In genomic region chr6:113283500-113283899, GRCm38 (mm10) we compare ENCODE assay signal across 11 mouse cellular contexts. TPM values are rescaled to one million over a fixed set of nuclear protein-coding genes. Genes with fewer than 3 reads are reported as not detected.
A peak's percentile ranks its signal among the peaks of the same experiment; 100 is the strongest.
DNase-seq lines count a peak whose midpoint lies in the region; ATAC-seq and TF ChIP-seq lines count a peak whose summit lies in the region.
"Had no signal": no experiment of that assay in that cellular context is flagged by ENCODE, and none has a peak within 500 bp of the region (broad histone marks: within the 10 kb centered on the region; RNA-seq: fewer than 3 reads in every experiment).

No protein-coding gene starts in this region.

- H3K4me2 ChIP-seq in kidney, embryonic 14.5 days (replicated peaks; ENCODE audit: low read depth, low read length): peak overlapping the region; percentile 22; the same call in 1 of the 2 replicates
- no peak overlapping the region for H3K4me2 ChIP-seq in limb, embryonic 11.5 days (ENCODE audit: low read depth, severe bottlenecking)

- H3K27ac ChIP-seq in kidney, embryonic 14.5 days (ENCODE audit: low read depth, low read length): no peak overlapping the region
- no peak overlapping the region for H3K27ac ChIP-seq in ES-E14 (ENCODE audit: insufficient read depth, low read depth, low read length, poor library complexity, severe bottlenecking)
- H3K27ac ChIP-seq in limb, embryonic 11.5 days (replicated peaks; ENCODE audit: low read depth, low read length): no peak overlapping the region
- H3K27ac ChIP-seq: heart, adult 2 months had no signal

- ATAC-seq in kidney, embryonic 14.5 days (ENCODE audit: low FRiP score, low TSS enrichment): peak; percentile 33; the same call in 1 of the 2 replicates
- ATAC-seq in limb, embryonic 11.5 days (ENCODE audit: insufficient number of reproducible peaks, low FRiP score, low TSS enrichment, low read depth): 0 out of 2 replicates have a peak, but pooled peaks have one; percentile 19

- no peak for DNase-seq in kidney, postnatal 14 days
- peak; percentile 95 for DNase-seq in ES-E14 (ENCODE audit: low read depth, low spot score)
- DNase-seq in cerebellum, postnatal 36 days: peak; percentile 31 to 38
- no peak for DNase-seq in limb, embryonic 11.5 days (ENCODE audit: low spot score)
- DNase-seq in adrenal gland, adult 18-20 months (ENCODE audit: low spot score in 2 of 2): no peak
- DNase-seq in gastrocnemius, postnatal 4 days (ENCODE audit: low spot score in 2 of 2): no peak
- no peak for DNase-seq in left cerebral cortex, adult 8-10 months (ENCODE audit: low spot score in 2 of 2)
- DNase-seq: heart, adult 2 months; layer of hippocampus, postnatal 36 days had no signal

- H3K36me3 ChIP-seq in kidney, embryonic 14.5 days (ENCODE audit: control insufficient read depth, insufficient read depth, low read length): no peaks in the 10 kb centered on the region
- H3K36me3 ChIP-seq in ES-E14 (ENCODE audit: control insufficient read depth, insufficient read depth, low read length, poor library complexity, severe bottlenecking): no peaks in the 10 kb centered on the region
- H3K36me3 ChIP-seq in limb, embryonic 11.5 days (ENCODE audit: control insufficient read depth, insufficient read depth, low read length): peaks cover 3% of the 10 kb centered on the region; the same call in 1 of the 2 replicates

- peaks cover 32% of the 10 kb centered on the region for H3K27me3 ChIP-seq in kidney, embryonic 14.5 days (ENCODE audit: control insufficient read depth, insufficient read depth, low read length)
- H3K27me3 ChIP-seq in limb, embryonic 11.5 days (ENCODE audit: control insufficient read depth, insufficient read depth, low read length): peaks cover 35% of the 10 kb centered on the region

- peak overlapping the region; percentile 10; the same call in 1 of the 2 replicates for H3K4me3 ChIP-seq in kidney, embryonic 14.5 days (ENCODE audit: low read length)
- peak overlapping the region; percentile 48 to 59 for H3K4me3 ChIP-seq in ES-E14 (ENCODE audit: insufficient read depth in 1 of 2, low read depth in 1 of 2, low read length in 2 of 2, poor library complexity in 1 of 2, severe bottlenecking in 1 of 2)
- H3K4me3 ChIP-seq in limb, embryonic 11.5 days (ENCODE audit: low read depth, low read length): no peak overlapping the region
- H3K4me3 ChIP-seq: heart, adult 2 months; myocyte had no signal

- H3K4me1 ChIP-seq in kidney, embryonic 14.5 days (ENCODE audit: control insufficient read depth, insufficient read depth, low read length): peaks cover 11% of the 10 kb centered on the region; the same call in 1 of the 2 replicates
- H3K4me1 ChIP-seq in ES-E14 (ENCODE audit: control insufficient read depth in 2 of 2, insufficient read depth in 2 of 2, low read length in 2 of 2, poor library complexity in 1 of 2): peaks cover 0 to 13% of the 10 kb centered on the region in 2 experiments; a peak in 1 of 4 replicates
- peaks cover 3% of the 10 kb centered on the region; the same call in 1 of the 2 replicates for H3K4me1 ChIP-seq in limb, embryonic 11.5 days (ENCODE audit: control insufficient read depth, insufficient read depth, low read length)

- WGBS in kidney, embryonic 14.5 days: 7% methylated on average over 6 of the region's 6 CpGs
- WGBS in limb, embryonic 11.5 days: 13% methylated on average over 6 of the region's 6 CpGs

- no peak overlapping the region for H3K9ac ChIP-seq in kidney, embryonic 14.5 days (ENCODE audit: low read depth, low read length)
- peak overlapping the region; percentile 3; the same call in 1 of the 2 replicates for H3K9ac ChIP-seq in ES-E14 (ENCODE audit: insufficient read depth, low read depth, low read length, poor library complexity, severe bottlenecking)
- no peak overlapping the region for H3K9ac ChIP-seq in limb, embryonic 11.5 days (ENCODE audit: low read length)

- in situ Hi-C loops in ES-E14 (cut with MboI; ENCODE audit: low sequenced_read_pairs in 2 of 2, unreplicated experiment in 2 of 2): no loop called here

- H3K9me3 ChIP-seq in kidney, embryonic 14.5 days (ENCODE audit: control insufficient read depth, low read length): no peaks in the 10 kb centered on the region
- no peaks in the 10 kb centered on the region for H3K9me3 ChIP-seq in ES-E14 (ENCODE audit: control insufficient read depth, insufficient read depth, low read depth, low read length)
- no peaks in the 10 kb centered on the region for H3K9me3 ChIP-seq in limb, embryonic 11.5 days (ENCODE audit: control insufficient read depth, low read length)

TF ChIP-seq in ES-E14, 5 proteins besides CTCF, POLR2A, EP300 and RAD21:
- TF ChIP-seq ZNF384 (IDR thresholded peaks at IDR 0.05; ENCODE audit: low read depth, low read length) (no peak), MAFK (IDR thresholded peaks at IDR 0.05; ENCODE audit: insufficient read depth, low read depth, low read length) (no peak), HCFC1 (IDR thresholded peaks at IDR 0.05; ENCODE audit: borderline replicate concordance, insufficient read depth, low read length) (no peak), CHD2 (IDR thresholded peaks at IDR 0.05; ENCODE audit: low read depth, low read length) (no peak), ZC3H11A (IDR thresholded peaks at IDR 0.05; ENCODE audit: borderline replicate concordance, low read depth, low read length) (no peak)
TF ChIP-seq in ES-E14: peak in this region for 0.

RNA-seq across cellular contexts. Expression of gene Cpne9, which starts 1.4 kb away (rescaled TPM):
- polyA plus RNA-seq in kidney, embryonic 14.5 days (2014; fragmentation: Nextera tagmentation; extraction: Ambion mirVana): 0.23 TPM in 1 of 2 replicates, not detected in the other
- 1.7 and 2.9 TPM in 2 replicates for total RNA-seq in ES-E14 (2012; rRNA removed)
- 0.11 TPM in 1 of 2 replicates, not detected in the other for polyA plus RNA-seq in limb, embryonic 11.5 days (2014; fragmentation: Nextera tagmentation; extraction: Ambion mirVana)
- 1 to 10 TPM; 2.8 to 4.4 TPM for total RNA-seq in adrenal gland, adult 18-20 months (2021)
- under 1 TPM in 1 of 2 experiments, not detected in 1; 0.36 TPM for total RNA-seq in gastrocnemius, postnatal 4 days (2021)
- 10 to 100 TPM; 66.7 to 78.5 (median 72.0) TPM for total RNA-seq in left cerebral cortex, adult 8-10 months (2022)

RNA-seq across cellular contexts. Expression of gene Brpf1, which starts 23.4 kb away (rescaled TPM):
- 18.2 and 27.2 TPM in 2 replicates for polyA plus RNA-seq in kidney, embryonic 14.5 days (2014; fragmentation: Nextera tagmentation; extraction: Ambion mirVana)
- total RNA-seq in ES-E14 (2012; rRNA removed): 38.8 and 43.1 TPM in 2 replicates
- polyA plus RNA-seq in limb, embryonic 11.5 days (2014; fragmentation: Nextera tagmentation; extraction: Ambion mirVana): 26.4 and 29.2 TPM in 2 replicates
- total RNA-seq in adrenal gland, adult 18-20 months (2021): 10 to 100 TPM; 25.4 to 26.4 TPM
- 10 to 100 TPM; 20.9 to 25.5 TPM for total RNA-seq in gastrocnemius, postnatal 4 days (2021)
- total RNA-seq in left cerebral cortex, adult 8-10 months (2022): 10 to 100 TPM; 30.0 to 32.9 (median 31.5) TPM

RNA-seq across cellular contexts. Expression of gene Ogg1, which starts 43.3 kb away (rescaled TPM):
- polyA plus RNA-seq in kidney, embryonic 14.5 days (2014; fragmentation: Nextera tagmentation; extraction: Ambion mirVana): 17.3 and 18.4 TPM in 2 replicates
- 11.9 and 13.0 TPM in 2 replicates for total RNA-seq in ES-E14 (2012; rRNA removed)
- 15.1 and 16.2 TPM in 2 replicates for polyA plus RNA-seq in limb, embryonic 11.5 days (2014; fragmentation: Nextera tagmentation; extraction: Ambion mirVana)
- 10 to 100 TPM in 1 of 2 experiments, 1 to 10 TPM in 1; 10.0 to 10.3 TPM for total RNA-seq in adrenal gland, adult 18-20 months (2021)
- 10 to 100 TPM in 1 of 2 experiments, 1 to 10 TPM in 1; 7.8 to 10.1 TPM for total RNA-seq in gastrocnemius, postnatal 4 days (2021)
- total RNA-seq in left cerebral cortex, adult 8-10 months (2022): 1 to 10 TPM; 7.5 to 9.3 (median 8.4) TPM

RNA-seq across cellular contexts. Expression of gene Mtmr14, which starts 45.9 kb away (rescaled TPM):
- 28.4 and 41.0 TPM in 2 replicates for polyA plus RNA-seq in kidney, embryonic 14.5 days (2014; fragmentation: Nextera tagmentation; extraction: Ambion mirVana)
- 42.4 and 44.8 TPM in 2 replicates for total RNA-seq in ES-E14 (2012; rRNA removed)
- 41.8 and 47.2 TPM in 2 replicates for polyA plus RNA-seq in limb, embryonic 11.5 days (2014; fragmentation: Nextera tagmentation; extraction: Ambion mirVana)
- 10 to 100 TPM; 18.2 to 18.4 TPM for total RNA-seq in adrenal gland, adult 18-20 months (2021)
- total RNA-seq in gastrocnemius, postnatal 4 days (2021): 10 to 100 TPM; 15.5 to 16.9 TPM
- 10 to 100 TPM; 14.5 to 22.9 (median 16.4) TPM for total RNA-seq in left cerebral cortex, adult 8-10 months (2022)

Comparison
In these comparisons a context has a peak if more than half of its experiments do, and no peak if none do; other contexts are left out.
1. DNase-seq: peak in ES-E14 (single experiment) and cerebellum, postnatal 36 days (2 of 2); none in kidney, postnatal 14 days (single experiment), limb, embryonic 11.5 days (single experiment), adrenal gland, adult 18-20 months (0 of 2), gastrocnemius, postnatal 4 days (0 of 2) and left cerebral cortex, adult 8-10 months (0 of 2).
2. RNA of gene Cpne9, which starts 1.4 kb away (total RNA-seq): 66.7 to 78.5 TPM in left cerebral cortex, adult 8-10 months; 2.8 to 4.4 TPM in adrenal gland, adult 18-20 months, 1.7 to 2.9 TPM in ES-E14 and 0.36 TPM in gastrocnemius, postnatal 4 days; every median in the first group is over 10 times any median in the second.